Mouse (Mus musculus): ENCODE measurements around the gene S100a4.
A peak's percentile ranks its signal among the peaks of the same experiment; 100 is the strongest.

The S100a4 gene

GRCm38 (mm10) chr3:90600036-90600435, 3.5 kb upstream of the S100a4 start:
- DNase-seq (ENCODE audit: low spot score) = no peak

- no peak for DNase-seq (ENCODE audit: low spot score)
These were observed 2.9 kb upstream of the S100a4 start for GRCm38 (mm10) chr3:90600458-90601195.

- DNase-seq (ENCODE audit: low spot score) = no peak
These were observed 2.0 kb upstream of the S100a4 start, which contains the start of gene Gm42674 for GRCm38 (mm10) chr3:90601486-90602110. Gene Gm42674 (plus strand): TSS chr3:90601904.

- peak; percentile 74 for DNase-seq (ENCODE audit: low spot score)
These were observed 845 bp downstream of the S100a4 start for GRCm38 (mm10) chr3:90604416-90604815.

GRCm38 (mm10) chr3:90605049-90605448, 1.5 kb downstream of the S100a4 start:
- no peak for DNase-seq (ENCODE audit: low spot score)

GRCm38 (mm10) chr3:90605736-90606135, 2.2 kb downstream of the S100a4 start:
- no peak for DNase-seq (ENCODE audit: low spot score)

GRCm38 (mm10) chr3:90606185-90606584, 2.6 kb downstream of the S100a4 start:
- no peak for DNase-seq (ENCODE audit: low spot score)

GRCm38 (mm10) chr3:90607361-90607760, 3.8 kb downstream of the S100a4 start:
- no peak for DNase-seq (ENCODE audit: low spot score)

GRCm38 (mm10) chr3:90608223-90608622, 4.7 kb downstream of the S100a4 start, which contains the start of gene S100a5:
Gene S100a5 (plus strand): TSS chr3:90608523.
- DNase-seq (ENCODE audit: low spot score) = no peak

GRCm38 (mm10) chr3:90609102-90609501, 5.5 kb downstream of the S100a4 start:
- no peak for DNase-seq (ENCODE audit: low spot score)

- no peak for DNase-seq (ENCODE audit: low spot score)
These were observed 7.9 kb downstream of the S100a4 start for GRCm38 (mm10) chr3:90611494-90611893.

GRCm38 (mm10) chr3:90612061-90612460, 8.5 kb downstream of the S100a4 start:
- DNase-seq (ENCODE audit: low spot score) = no peak

- no peak for DNase-seq (ENCODE audit: low spot score)
These were observed 9.2 kb downstream of the S100a4 start, which contains the start of gene S100a6 for GRCm38 (mm10) chr3:90612728-90613291. Gene S100a6 (plus strand): TSS chr3:90612882.

GRCm38 (mm10) chr3:90613461-90614147, 10.0 kb downstream of the S100a4 start:
- DNase-seq (ENCODE audit: low spot score) = no peak

- DNase-seq (ENCODE audit: low spot score) = no peak
These were observed 10.6 kb downstream of the S100a4 start for GRCm38 (mm10) chr3:90614148-90614530.

GRCm38 (mm10) chr3:90614611-90615251, 11.2 kb downstream of the S100a4 start:
- DNase-seq (ENCODE audit: low spot score) = no peak

- DNase-seq (ENCODE audit: low spot score) = no peak
These were observed 11.8 kb downstream of the S100a4 start for GRCm38 (mm10) chr3:90615415-90615814.

- DNase-seq (ENCODE audit: low spot score) = no peak
These were observed 12.3 kb downstream of the S100a4 start for GRCm38 (mm10) chr3:90615911-90616310.

- no peak for DNase-seq (ENCODE audit: low spot score)
These were observed 14.0 kb downstream of the S100a4 start for GRCm38 (mm10) chr3:90617586-90617985.

- DNase-seq (ENCODE audit: low spot score) = no peak
These were observed 18.0 kb downstream of the S100a4 start for GRCm38 (mm10) chr3:90621552-90621951.

GRCm38 (mm10) chr3:90623435-90624071, 20.0 kb downstream of the S100a4 start:
- DNase-seq (ENCODE audit: low spot score) = no peak

- no peak for DNase-seq (ENCODE audit: low spot score)
These were observed 21.9 kb downstream of the S100a4 start for GRCm38 (mm10) chr3:90625496-90625895.
